Mouse (Mus musculus) layer of hippocampus, adult 9-11 months (tissue): ENCODE data around the gene Pdia6.
A peak's percentile ranks its signal among the peaks of the same experiment; 100 is the strongest.

Experiments used
- DNase-seq: peaks from one replicate; pipeline ENCODE4 v3.0.0; 2022

Pdia6 gene

GRCm38 (mm10) chr12:17265971-17266672 lies at the start of gene Pdia6:
TSS of gene Pdia6 (plus strand) at chr12:17266545.
- peak; percentile 92 for DNase-seq

- no peak for DNase-seq
These were observed 48.0 kb upstream of the Pdia6 start for GRCm38 (mm10) chr12:17218390-17218789.

- DNase-seq = no peak
These were observed 47.2 kb upstream of the Pdia6 start for GRCm38 (mm10) chr12:17219107-17219506.

GRCm38 (mm10) chr12:17220631-17221030 lies 45.7 kb upstream of the Pdia6 start:
- DNase-seq = no peak

GRCm38 (mm10) chr12:17221891-17222428 lies 44.4 kb upstream of the Pdia6 start:
- DNase-seq = no peak

- no peak for DNase-seq
These were observed 43.3 kb upstream of the Pdia6 start for GRCm38 (mm10) chr12:17223050-17223449.

GRCm38 (mm10) chr12:17225012-17225411 lies 41.3 kb upstream of the Pdia6 start:
- DNase-seq = no peak

GRCm38 (mm10) chr12:17227903-17228302 lies 38.4 kb upstream of the Pdia6 start:
- peak; percentile 81 for DNase-seq

- DNase-seq = no peak
These were observed 35.8 kb upstream of the Pdia6 start for GRCm38 (mm10) chr12:17230581-17230980.

GRCm38 (mm10) chr12:17231513-17231912 lies 34.8 kb upstream of the Pdia6 start:
- no peak for DNase-seq

GRCm38 (mm10) chr12:17235535-17236313 lies 30.6 kb upstream of the Pdia6 start:
- DNase-seq = no peak

GRCm38 (mm10) chr12:17238588-17239427 lies 27.5 kb upstream of the Pdia6 start:
- DNase-seq = no peak

GRCm38 (mm10) chr12:17239428-17239688 lies 27.0 kb upstream of the Pdia6 start:
- DNase-seq = no peak

- no peak for DNase-seq
These were observed 25.3 kb upstream of the Pdia6 start for GRCm38 (mm10) chr12:17241016-17241415.

GRCm38 (mm10) chr12:17241614-17242013 lies 24.7 kb upstream of the Pdia6 start:
- peak; percentile 80 for DNase-seq

- DNase-seq = no peak
These were observed 24.3 kb upstream of the Pdia6 start for GRCm38 (mm10) chr12:17242041-17242440.

- DNase-seq = no peak
These were observed 15.4 kb upstream of the Pdia6 start for GRCm38 (mm10) chr12:17250962-17251361.

GRCm38 (mm10) chr12:17253069-17253468 lies 13.3 kb upstream of the Pdia6 start:
- peak; percentile 69 for DNase-seq

- no peak for DNase-seq
These were observed 10.7 kb upstream of the Pdia6 start for GRCm38 (mm10) chr12:17255602-17256001.

- DNase-seq = no peak
These were observed 9.4 kb upstream of the Pdia6 start for GRCm38 (mm10) chr12:17256905-17257304.

- DNase-seq = no peak
These were observed 7.9 kb upstream of the Pdia6 start for GRCm38 (mm10) chr12:17258431-17258830.

- DNase-seq = no peak
These were observed 5.3 kb upstream of the Pdia6 start for GRCm38 (mm10) chr12:17261005-17261404.

GRCm38 (mm10) chr12:17263881-17264280 lies 2.5 kb upstream of the Pdia6 start:
- DNase-seq = no peak
